Mouse (Mus musculus) gastrocnemius, adult 8-10 months (tissue): ENCODE measurements around the gene Gm6465. TPM values are rescaled to one million over a fixed set of nuclear protein-coding genes. Genes with fewer than 3 reads are reported as not detected.
"Not testable (repeated sequence)": the region's sequence is repeated elsewhere in the genome, so short reads cannot be mapped to it uniquely, and the experiment has no call there.

Experiments
- DNase-seq, 2 experiments: peaks; one replicate each; pipeline ENCODE4 v3.0.0; 2022; ENCODE audit warnings: low spot score in 2 of 2
- total RNA-seq, 4 experiments: library from RNA; stranded (reverse); gene quantifications; 2 replicates each; pipeline ENCODE4 v1.2.4; 2022

The Gm6465 gene
- total RNA-seq = not detected

GRCm38 (mm10) chr5:11845239-11845638 is at the start of gene Gm6465:
Gene Gm6465, plus strand, starts transcription at chr5:11845539.
- not testable (repeated sequence) for DNase-seq

- not testable (repeated sequence) for DNase-seq
Measured at GRCm38 (mm10) chr5:11845824-11846223, 485 bp downstream of the Gm6465 start.

GRCm38 (mm10) chr5:11857909-11858308 is 12.6 kb downstream of the Gm6465 start:
- not testable (repeated sequence) for DNase-seq

Other genes with a start within 250 kb of the Gm6465 start
- gene Gm8922, start 163.6 kb upstream of the Gm6465 start, total RNA-seq = not detected
- not detected for gene Gm8926, start 75.0 kb upstream of the Gm6465 start, total RNA-seq
- not detected for gene 4933402N22Rik, start 72.5 kb downstream of the Gm6465 start, total RNA-seq